Mouse (Mus musculus): ENCODE data around the gene Bmp6.

DNA sequence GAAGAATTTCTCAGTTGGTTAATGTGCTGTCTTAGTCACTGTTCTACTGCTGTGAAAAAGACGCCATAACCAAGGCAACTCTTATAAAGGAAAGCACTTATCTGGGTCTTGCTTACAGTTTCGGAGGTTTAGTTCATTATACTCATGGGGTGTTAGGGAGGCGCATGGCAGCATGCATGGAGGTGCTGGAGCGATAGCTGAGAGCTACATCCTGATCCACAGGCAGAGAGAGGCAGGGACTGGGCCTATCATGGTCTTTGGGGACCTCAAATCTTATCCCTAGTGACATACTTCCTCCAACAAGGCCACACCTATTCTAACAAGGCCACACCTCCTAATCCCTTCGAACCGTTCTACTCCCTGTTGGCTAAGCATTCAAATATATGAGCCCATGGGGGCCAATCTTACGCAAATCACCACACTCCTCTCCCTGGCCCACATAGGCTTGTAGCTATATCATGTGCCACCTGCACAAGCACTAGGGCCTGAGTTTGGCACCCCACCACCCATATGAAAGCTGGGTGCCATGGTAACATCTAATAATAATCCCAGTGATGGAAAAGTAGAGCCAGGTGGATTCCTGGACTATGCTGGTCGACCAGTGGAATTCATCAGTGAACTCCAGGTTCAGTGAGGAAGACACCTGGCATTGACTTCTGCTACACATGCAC, 198.7 kb downstream of the Bmp6 start:
- no peak for TF ChIP-seq CTCF (IDR thresholded peaks at IDR 0.05; ENCODE audit: extremely low read depth, insufficient read depth, insufficient read length, insufficient replicate concordance)
- TF ChIP-seq POLR2A (IDR thresholded peaks at IDR 0.05; ENCODE audit: low read depth, low read length), result no peak
